Mouse (Mus musculus) ES-E14 (cell line): ENCODE data around the gene Fam13a. TPM values are rescaled to one million over a fixed set of nuclear protein-coding genes. Genes with fewer than 3 reads are reported as not detected.

Experiments
- DNase-seq: peaks from one replicate; pipeline ENCODE4 v3.0.0-alpha.2; 2013; ENCODE audit warnings: low read depth, low spot score
- H3K27ac ChIP-seq: 2 replicates; pipeline ENCODE4 v1.5.1; 2012; ENCODE audit warnings: low read depth, mild to moderate bottlenecking, low read length, moderate library complexity, mixed read lengths; ENCODE audit not compliant: poor library complexity, insufficient read depth, severe bottlenecking
- H3K36me3 ChIP-seq: 2 replicates; pipeline ENCODE4 v1.6.1; 2012; ENCODE audit warnings: mild to moderate bottlenecking, low read length, moderate library complexity, mixed read lengths; ENCODE audit not compliant: control insufficient read depth, poor library complexity, insufficient read depth, severe bottlenecking
- H3K4me1 ChIP-seq, 2 experiments: fragments of 150-350 bp in 1 of 2; sonication (generic) in 1 of 2; 2 replicates each; pipeline ENCODE4 v1.6.1; 2012; ENCODE audit warnings: low read length in 2 of 2, mild to moderate bottlenecking in 1 of 2, mixed read lengths in 1 of 2; ENCODE audit not compliant: control insufficient read depth in 2 of 2, insufficient read depth in 2 of 2, poor library complexity in 1 of 2
- H3K4me3 ChIP-seq, 2 experiments: fragments of 150-350 bp in 1 of 2; sonication (generic) in 1 of 2; 2 replicates each; pipeline ENCODE4 v1.5.1; 2012; ENCODE audit warnings: low read length in 2 of 2, low read depth in 1 of 2, mild to moderate bottlenecking in 1 of 2, mixed read lengths in 1 of 2; ENCODE audit not compliant: insufficient read depth in 1 of 2, poor library complexity in 1 of 2, severe bottlenecking in 1 of 2
- H3K9ac ChIP-seq: 2 replicates; pipeline ENCODE4 v1.6.1; 2012; ENCODE audit warnings: low read depth, mild to moderate bottlenecking, low read length, mixed read lengths; ENCODE audit not compliant: poor library complexity, insufficient read depth, severe bottlenecking
- H3K9me3 ChIP-seq: fragments of 150-350 bp; sonication (generic); 2 replicates; pipeline ENCODE4 v1.6.1; 2012; ENCODE audit warnings: low read depth, mild to moderate bottlenecking, low read length; ENCODE audit not compliant: control insufficient read depth, insufficient read depth
- CHD2 ChIP-seq: IDR thresholded peaks from 2 replicates; pipeline ENCODE4 v1.6.1; 2014; ENCODE audit warnings: mild to moderate bottlenecking, low read depth, low read length, inconsistent platforms
- HCFC1 ChIP-seq: IDR thresholded peaks from 2 replicates; pipeline ENCODE4 v1.6.1; 2012; ENCODE audit warnings: low read length, inconsistent platforms, borderline replicate concordance; ENCODE audit not compliant: insufficient read depth
- MAFK ChIP-seq: IDR thresholded peaks from 2 replicates; pipeline ENCODE4 v1.6.1; 2014; ENCODE audit warnings: mild to moderate bottlenecking, low read depth, low read length, inconsistent platforms; ENCODE audit not compliant: insufficient read depth
- ZC3H11A ChIP-seq: IDR thresholded peaks from 2 replicates; pipeline ENCODE4 v1.6.1; 2012; ENCODE audit warnings: low read depth, mild to moderate bottlenecking, inconsistent platforms, low read length, borderline replicate concordance
- ZNF384 ChIP-seq: IDR thresholded peaks from 2 replicates; pipeline ENCODE4 v1.6.1; 2012; ENCODE audit warnings: low read depth, low read length, inconsistent platforms
- in situ Hi-C, 2 experiments: fragments of 600-800 bp; cut with MboI; formaldehyde crosslinking; loops; one replicate each; pipeline ENCODE4 v1.15.1; 2025; ENCODE audit warnings: low sequenced_read_pairs in 2 of 2, inconsistent platforms in 1 of 2; ENCODE audit not compliant: unreplicated experiment in 2 of 2
- total RNA-seq: library from RNA; depleted of rRNA; stranded (reverse); fragments of 300-350 nt; gene quantifications from 2 replicates; pipeline ENCODE4 v1.2.3, GENCODE M21; 2012

The Fam13a gene
- total RNA-seq, 1 experiment = 0.27 TPM

DNA sequence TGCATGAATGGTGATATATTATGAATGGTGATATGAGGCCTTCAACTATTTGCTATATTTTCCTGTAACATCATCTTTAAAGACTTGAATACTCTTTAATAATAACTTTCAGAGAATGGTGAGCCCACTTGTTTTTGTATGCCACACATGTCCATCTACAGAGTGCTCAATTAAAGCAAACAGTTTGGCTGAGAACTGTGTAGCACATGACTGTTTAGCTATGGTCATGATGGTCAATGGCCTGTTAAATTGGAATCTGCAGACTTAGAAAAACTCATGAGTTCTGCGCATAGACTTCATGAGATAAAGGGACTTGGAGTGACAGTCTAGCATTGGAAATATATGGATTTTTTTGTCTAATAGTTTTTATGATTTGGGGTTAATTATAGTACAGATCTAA, 73.9 kb downstream of the Fam13a start:
- no peaks in the 10 kb centered on the region for H3K4me1 ChIP-seq
- in situ Hi-C loops = no loop called here
- DNase-seq = no peak
- no peak overlapping the region for H3K4me3 ChIP-seq
- no peak overlapping the region for H3K27ac ChIP-seq
- no peak overlapping the region for H3K9ac ChIP-seq
- H3K9me3 ChIP-seq = no peaks in the 10 kb centered on the region
- TF ChIP-seq CHD2 = no peak
- no peak for TF ChIP-seq MAFK
- TF ChIP-seq HCFC1 = no peak
- TF ChIP-seq ZNF384 = no peak
- no peak for TF ChIP-seq ZC3H11A
- no peaks in the 10 kb centered on the region for H3K36me3 ChIP-seq

DNA sequence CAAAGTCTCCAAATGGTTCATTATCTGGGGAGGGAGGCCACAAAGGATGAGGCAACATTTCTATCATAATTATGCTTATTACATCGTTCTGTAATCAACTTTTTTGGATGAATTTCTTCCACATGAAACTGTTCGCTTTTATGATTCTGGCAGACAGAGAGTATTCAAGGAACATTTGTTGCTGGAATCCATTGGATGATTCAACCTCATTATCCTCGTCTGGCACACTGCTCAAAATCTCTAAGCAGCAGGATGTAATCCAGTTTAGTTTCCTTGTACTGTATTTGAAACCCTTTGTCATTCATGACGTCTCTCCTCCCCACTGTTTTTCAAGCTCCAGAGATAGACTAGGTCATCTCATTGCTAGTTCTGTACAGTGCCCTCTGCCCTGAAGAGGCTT, 77.5 kb downstream of the Fam13a start:
- Histone ChIP-seq H3K4me1 (no peaks in the 10 kb centered on the region), H3K36me3 (no peaks in the 10 kb centered on the region), H3K27ac (no peak overlapping the region), H3K9ac (no peak overlapping the region), H3K9me3 (no peaks in the 10 kb centered on the region), H3K4me3 (no peak overlapping the region)
- TF ChIP-seq CHD2 = no peak
- TF ChIP-seq MAFK = no peak
- TF ChIP-seq ZC3H11A = no peak
- TF ChIP-seq HCFC1 = no peak
- no peak for TF ChIP-seq ZNF384
- in situ Hi-C loops = no loop called here
- DNase-seq = no peak

DNA sequence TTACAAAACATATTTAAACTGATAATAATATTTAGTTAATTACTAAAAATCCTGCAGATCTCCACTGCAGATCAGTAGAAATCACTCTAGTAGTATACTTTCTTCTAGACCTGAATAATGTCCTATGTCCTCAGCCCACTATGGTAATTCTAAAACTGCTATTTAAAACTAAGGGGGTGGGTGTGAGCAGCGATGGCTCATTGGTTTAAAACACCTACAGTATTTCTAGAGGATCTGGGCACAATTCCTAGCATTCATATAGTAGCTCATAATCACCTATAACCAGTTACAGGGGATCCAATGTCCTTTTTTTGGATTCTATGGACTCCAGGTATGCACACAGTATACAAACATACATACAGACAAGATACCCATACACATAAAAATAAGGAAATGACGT, 78.1 kb downstream of the Fam13a start:
- TF ChIP-seq HCFC1 (no peak), ZC3H11A (no peak), MAFK (no peak), CHD2 (no peak), ZNF384 (no peak)
- in situ Hi-C loops = no loop called here
- DNase-seq = no peak
- no peaks in the 10 kb centered on the region for H3K4me1 ChIP-seq
- H3K9me3 ChIP-seq = no peaks in the 10 kb centered on the region
- H3K27ac ChIP-seq = no peak overlapping the region
- H3K9ac ChIP-seq = no peak overlapping the region
- no peak overlapping the region for H3K4me3 ChIP-seq
- no peaks in the 10 kb centered on the region for H3K36me3 ChIP-seq

DNA sequence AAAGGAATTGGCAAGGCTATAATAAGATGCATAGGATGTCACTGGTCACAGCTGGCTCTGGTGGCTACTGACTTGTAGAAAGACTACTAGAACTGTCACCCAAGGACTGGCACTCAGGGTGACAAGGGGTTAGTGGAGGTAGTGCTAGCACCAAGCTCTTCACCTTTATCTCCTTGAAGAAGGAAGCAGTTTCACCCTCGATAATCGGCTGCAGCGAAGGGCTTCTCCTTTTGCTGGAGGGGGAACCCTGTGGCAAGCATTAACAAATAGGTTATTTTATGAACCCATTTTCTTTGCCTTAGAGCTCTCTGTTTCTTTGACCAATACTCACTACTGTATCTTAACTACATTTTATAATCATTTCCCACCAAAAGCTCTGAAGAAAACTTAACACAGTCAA, 80.4 kb downstream of the Fam13a start:
- no peak for DNase-seq
- Histone ChIP-seq H3K4me3 (no peak overlapping the region), H3K9ac (no peak overlapping the region), H3K36me3 (no peaks in the 10 kb centered on the region), H3K4me1 (no peaks in the 10 kb centered on the region), H3K27ac (no peak overlapping the region), H3K9me3 (no peaks in the 10 kb centered on the region)
- in situ Hi-C loops = no loop called here
- TF ChIP-seq CHD2 = no peak
- TF ChIP-seq MAFK = no peak
- no peak for TF ChIP-seq ZC3H11A
- no peak for TF ChIP-seq HCFC1
- TF ChIP-seq ZNF384 = no peak

DNA sequence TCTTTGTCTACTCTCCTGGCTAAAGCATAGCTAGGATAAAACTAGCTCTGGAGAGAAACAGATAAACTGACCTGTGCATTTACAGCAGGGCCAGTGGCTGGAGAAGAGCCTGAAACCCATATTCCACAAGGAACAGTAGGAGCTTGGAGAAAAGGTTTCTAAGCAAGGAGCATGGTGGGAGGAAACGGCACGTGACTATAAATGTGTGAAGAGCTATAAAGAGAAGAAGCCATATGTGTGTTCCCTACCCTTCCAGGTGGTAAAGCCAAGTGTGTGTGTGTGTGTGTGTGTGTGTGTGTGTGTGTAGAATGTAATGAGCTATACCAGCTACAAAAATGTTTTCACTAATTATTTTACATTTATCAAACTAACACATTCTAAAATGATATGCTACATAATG, 82.1 kb downstream of the Fam13a start:
- TF ChIP-seq ZC3H11A (no peak), HCFC1 (no peak), CHD2 (no peak), MAFK (no peak), ZNF384 (no peak)
- in situ Hi-C loops = no loop called here
- H3K36me3 ChIP-seq = no peaks in the 10 kb centered on the region
- DNase-seq = no peak
- H3K9ac ChIP-seq = no peak overlapping the region
- no peaks in the 10 kb centered on the region for H3K9me3 ChIP-seq
- no peaks in the 10 kb centered on the region for H3K4me1 ChIP-seq
- H3K4me3 ChIP-seq = no peak overlapping the region
- H3K27ac ChIP-seq = no peak overlapping the region
